Mouse (Mus musculus) naive thymus-derived CD4-positive, alpha-beta T cell, adult 2 months (primary cell): ENCODE measurements at regions not wholly inside any gene's neighbourhood (a gene's known extent, or its start where the extent isn't known, plus 50 kb on each side); places are given as distances from the start of the nearest gene placed in this dataset.

Experiments used
- DNase-seq: peaks from one replicate; pipeline ENCODE4 v3.0.0-alpha.2; 2011; ENCODE audit warnings: low read depth

DNA sequence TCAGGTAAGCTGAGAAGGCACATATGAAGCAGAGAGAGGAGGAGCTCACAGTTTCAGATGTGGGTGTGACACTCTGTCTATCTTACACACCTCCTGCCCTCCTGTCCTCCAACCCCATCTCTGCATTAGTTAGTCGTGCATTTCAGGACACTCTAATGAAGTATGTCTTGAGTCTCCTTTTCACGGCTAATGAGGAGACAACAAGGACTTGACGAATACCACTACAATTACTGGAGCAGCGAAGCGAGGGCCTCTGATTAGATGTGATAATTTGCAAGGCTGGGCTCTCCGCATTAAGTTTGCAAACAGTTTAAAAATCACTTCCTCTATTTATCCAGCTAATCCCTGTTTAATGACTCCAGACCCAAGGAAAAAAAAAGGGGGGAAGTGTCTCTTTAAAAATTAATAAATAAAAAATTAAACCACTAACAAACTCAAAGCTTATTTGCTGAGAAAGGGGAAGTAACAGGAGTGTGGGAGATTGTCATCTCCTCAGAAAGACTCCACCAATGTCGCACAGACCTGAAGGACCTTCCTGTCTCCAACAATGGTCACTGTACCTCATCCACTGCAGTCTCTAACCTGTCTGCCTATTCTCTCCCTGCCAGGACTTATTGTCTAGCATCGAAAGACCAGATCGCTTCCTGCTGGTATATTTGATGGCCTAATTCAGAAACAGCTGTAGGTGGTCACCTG, 157.5 kb upstream of the Zmiz1 start:
- DNase-seq: no peak

DNA sequence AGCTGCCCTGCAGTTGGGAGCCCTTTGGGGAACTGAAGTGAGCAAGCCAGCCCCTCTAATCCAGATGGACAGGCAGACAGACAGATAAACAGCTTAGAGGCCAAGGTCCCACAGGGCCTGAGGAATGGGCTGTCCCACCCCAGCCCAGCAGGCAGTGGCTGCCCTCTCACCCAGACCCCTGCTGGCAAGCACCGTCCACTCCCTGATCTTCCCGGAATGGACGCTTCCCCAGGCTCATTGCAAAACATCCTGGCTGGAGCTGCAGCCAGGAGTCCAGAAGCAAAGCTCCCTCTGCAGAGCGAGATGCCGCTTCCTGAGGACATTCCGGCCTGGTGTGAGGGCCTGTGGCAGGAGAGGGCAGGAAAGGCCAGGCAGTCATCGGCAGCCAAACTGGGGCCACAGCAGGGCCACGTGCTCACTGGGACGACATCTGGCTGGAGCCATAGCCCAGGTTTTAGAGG, 154.6 kb upstream of the Zmiz1 start:
- no peak for DNase-seq

DNA sequence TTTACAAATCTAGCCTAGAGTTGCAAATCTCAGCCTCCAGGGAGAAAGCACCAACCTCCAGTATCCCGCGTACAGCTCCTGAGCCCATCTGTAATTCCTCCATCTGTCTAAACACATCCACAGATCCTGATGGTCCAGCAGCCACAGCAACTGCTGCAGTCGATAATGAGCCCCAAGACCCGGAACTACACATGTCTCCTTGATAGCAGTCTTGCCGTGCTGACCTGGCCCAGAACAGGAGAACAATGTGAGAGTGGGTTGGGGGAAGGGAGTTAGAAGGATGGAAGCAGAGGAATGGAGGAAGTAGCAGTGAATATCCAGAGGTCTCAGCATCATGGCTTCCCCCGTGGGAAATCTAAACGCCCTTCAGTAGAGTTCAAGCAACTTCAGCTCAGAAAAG, 152.8 kb upstream of the Zmiz1 start:
- no peak for DNase-seq

DNA sequence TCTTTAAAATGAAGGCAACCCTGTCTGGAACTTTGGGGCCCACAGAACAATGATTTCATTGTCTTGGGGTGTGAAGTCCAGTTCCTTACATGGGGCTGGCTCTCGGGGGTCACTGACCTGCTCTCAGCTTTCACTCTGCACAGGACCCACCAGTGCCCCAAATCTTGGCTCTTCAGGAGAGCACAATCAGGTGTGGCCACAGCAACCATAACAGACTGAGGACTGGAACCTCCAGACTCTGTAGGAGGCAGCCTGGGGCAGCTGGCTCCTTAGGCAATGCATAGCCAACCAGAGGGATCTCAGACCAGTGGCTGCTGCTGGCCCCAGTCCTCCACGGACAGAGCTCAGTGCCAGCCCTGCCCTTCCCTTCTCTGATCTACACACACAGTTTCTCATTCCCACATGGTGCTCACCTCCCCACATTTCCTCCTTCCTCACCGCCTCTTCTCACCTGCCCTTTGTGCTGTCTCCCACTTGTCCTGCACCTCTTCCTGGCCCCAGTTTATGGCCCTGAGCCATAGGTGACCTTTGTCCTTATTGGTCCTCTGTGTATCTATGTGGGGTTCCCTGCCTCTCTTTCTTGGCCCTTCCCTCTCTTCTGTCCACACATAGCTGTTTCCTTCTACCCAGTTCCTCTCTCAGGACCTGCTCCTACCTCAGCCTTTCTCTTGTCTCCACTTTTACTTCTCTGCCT, 151.9 kb upstream of the Zmiz1 start:
- no peak for DNase-seq

DNA sequence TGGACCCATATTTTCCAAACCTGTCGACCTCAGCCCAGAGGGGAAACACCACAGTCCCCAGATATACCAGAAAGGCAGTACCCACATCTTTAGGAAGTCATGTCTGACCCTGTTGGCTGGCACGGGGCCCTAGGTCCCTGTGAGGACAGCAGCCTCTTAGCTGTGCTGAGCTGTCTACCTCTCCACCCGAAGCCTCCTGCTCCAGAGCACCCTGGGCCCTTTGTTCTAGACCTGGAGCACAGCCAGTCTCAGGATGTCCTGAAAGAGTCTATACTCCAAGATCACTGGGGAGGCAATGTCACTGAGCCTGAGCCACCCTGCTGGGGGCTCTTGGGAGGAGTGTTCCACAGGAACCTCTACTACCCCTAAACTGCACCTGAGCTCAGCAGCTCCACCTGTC, 150.9 kb upstream of the Zmiz1 start:
- DNase-seq: no peak

DNA sequence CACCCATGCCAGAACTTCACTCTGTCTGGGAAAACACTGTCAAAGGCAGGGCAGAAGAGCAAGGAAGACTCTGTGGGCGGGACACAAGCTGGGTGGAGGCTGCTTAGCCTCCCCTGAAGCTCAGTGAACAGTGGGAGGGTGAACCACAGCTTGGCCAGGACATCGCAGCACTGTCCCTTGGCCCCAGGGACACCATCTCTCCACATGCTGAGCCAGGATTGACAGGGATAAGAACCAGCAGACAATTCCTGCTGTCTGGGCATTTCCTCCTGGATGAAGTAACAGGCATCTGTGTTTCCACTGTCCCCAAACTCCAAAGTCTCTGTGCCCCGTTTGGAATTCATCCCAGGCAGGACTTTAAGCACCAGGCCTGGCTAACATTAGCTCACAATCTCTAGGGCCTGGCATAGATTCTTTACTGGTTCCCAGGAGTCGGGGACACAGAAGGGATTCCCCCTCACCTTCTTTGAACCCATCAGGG, 148.3 kb upstream of the Zmiz1 start:
- no peak for DNase-seq

DNA sequence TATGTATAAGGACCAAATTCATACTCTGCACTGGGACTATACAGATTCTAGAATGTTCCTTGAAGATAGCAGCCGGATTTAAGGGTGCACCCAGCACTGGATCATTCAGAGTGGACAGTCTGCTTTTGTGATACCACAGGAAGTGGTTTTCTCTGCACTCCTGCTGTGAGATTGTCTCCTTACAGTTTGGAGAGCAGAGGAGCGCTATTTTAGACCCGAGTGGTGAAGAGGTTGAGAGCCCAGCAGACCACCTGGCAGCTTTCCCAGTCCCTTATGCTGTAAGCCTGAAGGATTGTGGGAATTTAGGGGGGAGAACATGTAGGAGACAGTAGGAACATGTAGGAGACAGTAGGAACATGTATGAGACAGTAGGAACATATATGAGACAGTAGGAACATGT, 147.5 kb upstream of the Zmiz1 start:
- DNase-seq: no peak

DNA sequence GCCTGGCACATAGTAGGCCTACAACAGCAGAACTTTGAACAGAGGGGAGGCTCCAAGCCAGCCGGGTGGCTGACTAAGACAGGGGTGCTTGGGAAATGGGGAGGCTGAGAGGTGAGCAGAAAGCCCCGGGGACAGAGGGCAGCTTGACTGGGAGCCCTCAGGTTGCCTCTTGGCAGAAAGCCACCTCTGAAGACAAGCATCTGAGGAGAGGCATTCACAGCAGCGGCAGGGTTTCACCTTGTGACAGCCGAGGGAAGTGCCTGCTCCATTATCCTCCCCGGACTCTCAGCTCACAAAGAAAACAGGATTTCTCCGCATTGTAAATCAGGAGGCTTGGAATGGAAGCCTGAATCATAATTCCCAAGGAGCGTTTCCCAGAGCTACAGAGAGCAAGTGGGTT, 146.8 kb upstream of the Zmiz1 start:
- DNase-seq: no peak

DNA sequence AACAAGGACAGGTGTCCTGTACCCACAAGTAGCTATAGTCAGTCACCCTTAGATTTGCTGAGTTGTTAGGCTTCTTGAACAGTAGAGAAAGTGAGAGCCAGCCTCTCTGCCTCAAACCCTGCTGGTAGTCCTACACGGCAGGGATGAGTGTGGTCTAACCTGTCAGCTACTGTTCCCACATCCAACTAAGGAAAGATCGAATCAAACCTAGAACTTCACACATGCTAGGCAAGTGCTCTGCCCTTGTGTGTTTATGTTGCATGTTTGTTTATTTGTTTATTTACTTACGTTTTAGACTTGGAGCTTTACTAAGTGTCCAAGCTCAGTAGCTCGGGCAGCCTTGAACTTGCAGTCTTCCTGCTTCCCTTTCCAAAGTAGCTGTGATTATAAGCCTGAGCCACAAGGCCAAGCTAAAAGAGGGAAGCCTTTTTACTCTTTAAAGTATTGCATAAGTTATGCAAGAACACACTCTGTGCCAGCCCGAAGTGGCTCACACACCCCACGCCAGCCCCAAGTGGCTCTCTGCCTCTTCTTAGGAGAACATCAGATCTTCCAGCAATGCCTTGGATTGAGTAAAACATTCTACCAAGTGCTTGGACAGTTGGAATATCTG, 146.1 kb upstream of the Zmiz1 start:
- DNase-seq: no peak

DNA sequence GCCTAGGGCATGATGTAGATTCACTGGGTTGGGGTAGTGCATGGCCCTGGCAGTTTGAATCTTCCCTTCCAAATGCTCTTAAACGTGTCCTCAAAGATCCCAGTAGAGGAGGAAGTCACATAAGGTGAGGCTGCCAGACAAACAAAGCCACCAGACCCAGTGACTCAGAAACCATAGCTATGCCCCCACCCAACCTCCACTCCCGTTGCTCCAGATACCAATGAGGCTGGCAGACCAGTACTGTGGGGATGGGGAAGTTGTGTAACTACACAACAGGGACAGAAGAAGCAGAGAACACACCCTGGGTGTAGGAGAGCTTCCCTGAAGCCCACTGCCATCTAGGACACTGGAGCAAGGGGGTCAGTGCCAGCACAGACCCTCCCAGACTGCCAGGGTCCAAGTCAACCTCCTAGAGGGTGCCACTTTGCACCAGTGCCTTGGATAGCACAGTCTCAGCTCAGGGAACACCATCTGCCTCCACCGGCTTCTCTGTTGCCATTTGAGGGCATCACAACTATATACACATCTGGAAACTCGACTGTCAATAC, 145.2 kb upstream of the Zmiz1 start:
- DNase-seq: no peak

DNA sequence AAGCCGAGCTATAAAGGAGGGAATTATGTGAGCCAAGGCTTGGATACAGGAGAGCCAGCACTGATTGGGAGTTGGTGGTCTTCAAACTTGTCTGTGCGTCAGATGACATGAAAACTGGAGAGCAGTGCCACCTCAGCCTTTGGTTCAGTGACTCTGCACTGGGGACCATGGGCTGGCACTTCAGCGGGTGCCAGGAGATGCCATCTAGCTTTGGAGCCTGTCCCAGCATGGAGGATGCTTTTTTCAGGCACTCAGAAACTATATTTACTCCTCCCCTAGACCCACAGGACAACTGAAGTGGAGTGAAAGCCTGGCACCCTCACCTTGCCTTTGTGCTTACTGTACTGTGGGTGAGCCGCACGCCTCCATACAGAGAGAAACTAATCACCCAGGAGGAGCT, 142.5 kb upstream of the Zmiz1 start:
- no peak for DNase-seq

DNA sequence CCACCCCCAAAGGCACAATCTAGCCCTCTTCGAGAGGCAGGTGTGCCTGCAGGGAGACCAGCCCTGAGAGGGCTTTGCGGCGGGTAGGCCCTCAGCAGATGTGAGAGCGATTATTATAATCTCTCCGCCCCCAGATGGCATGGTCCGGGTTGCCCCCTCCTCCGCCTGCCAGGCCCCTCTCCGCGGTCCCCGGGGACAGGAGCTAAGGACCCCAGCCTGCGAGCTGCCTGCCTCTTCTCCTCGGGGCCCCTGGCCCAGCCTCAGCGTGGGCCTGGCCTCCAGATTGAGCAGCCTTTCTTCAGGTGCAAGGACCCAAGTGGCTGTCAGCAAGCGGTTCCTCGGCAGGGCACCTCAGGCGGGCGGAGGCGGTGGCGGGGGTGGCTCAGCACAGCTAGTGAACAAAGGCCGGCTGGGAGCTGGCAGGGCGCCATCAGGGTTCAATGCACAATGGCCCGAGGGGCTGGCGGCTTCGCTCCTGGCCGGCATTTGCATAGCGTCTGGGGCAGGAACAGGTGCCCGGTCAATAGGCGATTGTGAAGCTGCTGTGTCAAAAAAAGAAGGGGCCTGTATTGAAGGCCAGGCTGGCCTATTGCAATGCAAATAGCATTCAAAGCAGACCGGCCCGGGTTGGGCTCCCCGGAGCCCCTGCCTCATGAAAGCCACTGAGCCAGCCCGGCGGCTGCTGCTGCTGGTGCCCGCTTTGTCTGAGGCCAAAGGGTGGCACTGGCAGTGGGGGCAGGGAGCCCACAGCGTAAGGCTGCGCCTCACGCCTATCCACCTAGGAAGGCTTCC, 141.1 kb upstream of the Zmiz1 start:
- peak; percentile 46 for DNase-seq

DNA sequence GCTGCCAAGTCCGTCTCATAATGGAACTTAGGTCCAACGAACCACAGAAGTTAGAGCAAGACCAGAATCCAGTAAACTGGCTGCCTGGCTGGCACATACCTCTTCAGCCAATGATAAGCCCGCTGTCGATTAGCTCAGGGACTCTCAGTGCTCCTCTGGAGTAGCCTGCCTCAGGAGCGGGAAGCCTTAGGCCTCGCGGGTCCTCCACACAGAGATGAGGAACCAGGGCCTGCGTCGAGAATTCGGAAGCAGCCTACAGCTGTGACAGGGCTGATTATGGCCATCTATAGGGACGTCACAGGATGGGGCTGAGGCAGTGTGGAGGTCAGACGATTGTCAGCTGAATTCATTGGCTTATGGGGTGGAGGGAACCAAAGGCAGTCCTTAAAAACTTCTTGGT, 140.1 kb upstream of the Zmiz1 start:
- no peak for DNase-seq

DNA sequence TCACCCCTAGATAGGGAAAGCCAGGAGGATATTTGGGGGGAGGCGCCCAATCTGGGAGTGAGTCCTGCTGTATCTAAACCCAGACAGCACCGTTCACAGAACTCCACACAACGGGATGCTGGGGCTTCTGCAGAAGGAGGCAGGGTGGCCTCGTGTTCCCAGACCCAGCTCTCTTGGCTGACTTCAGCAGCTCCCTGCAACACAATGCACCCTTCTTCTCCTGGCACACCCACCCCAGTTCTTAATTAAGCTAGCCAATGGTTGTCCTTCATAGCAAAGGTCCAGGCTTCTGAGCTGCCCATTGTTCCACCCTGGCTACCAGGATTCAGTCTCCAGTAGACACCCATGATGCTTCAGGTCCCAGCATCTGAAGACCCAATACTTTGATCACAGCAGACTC, 138.8 kb upstream of the Zmiz1 start:
- DNase-seq: no peak

DNA sequence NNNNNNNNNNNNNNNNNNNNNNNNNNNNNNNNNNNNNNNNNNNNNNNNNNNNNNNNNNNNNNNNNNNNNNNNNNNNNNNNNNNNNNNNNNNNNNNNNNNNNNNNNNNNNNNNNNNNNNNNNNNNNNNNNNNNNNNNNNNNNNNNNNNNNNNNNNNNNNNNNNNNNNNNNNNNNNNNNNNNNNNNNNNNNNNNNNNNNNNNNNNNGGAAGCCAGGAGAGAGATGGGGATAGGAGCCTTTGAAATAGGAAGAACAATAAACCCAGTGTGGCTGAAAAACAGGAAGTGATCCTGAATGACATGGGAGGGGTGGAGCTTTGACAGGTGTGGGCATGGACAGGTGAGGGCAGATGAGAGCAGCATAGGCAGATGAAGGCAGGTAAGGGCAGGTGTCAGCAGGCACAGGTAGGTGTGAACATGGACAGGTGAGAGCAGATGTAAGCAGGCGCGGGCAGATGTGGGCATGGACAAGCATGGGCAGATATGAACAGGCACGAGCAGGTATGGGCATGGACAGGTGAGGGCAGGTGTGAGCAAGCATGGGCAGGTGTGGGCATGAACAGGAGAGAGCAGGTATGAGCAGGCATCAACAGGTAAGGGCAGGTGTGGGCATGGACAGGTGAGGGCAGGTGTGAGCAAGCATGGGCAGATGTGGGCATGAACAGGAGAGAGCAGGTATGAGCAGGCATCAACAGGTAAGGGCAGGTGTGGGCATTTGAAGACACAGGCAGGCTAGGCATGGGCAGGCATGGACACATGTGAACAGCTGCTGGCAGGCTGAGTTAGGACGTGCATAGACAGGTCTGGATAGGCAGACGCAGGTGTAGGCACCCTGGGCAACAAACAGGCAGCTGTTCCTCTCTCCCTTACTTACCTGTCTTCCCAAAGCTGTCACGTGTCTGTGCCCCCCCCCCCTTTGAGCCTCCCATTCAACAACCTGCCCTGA, 135.2 kb upstream of the Zmiz1 start:
- DNase-seq: no peak

DNA sequence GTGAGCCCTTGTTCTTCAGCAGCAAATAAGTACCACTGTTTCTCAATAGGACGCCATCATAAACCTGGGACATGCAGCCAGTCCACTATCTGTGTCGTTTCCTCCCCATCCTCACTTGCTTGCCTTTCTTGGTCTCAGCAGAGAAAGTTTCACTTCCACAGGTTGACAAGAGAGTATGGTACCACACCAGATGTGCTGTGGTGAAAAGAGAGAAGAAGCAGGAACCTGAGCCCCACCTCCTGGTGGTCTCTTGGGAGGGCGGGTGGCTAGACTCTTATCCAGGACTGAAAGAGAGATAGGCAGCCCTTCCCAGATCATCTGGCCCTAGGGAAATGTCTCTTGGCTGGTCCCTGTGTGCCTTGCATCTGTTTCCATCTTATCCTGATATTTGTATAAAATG, 133.1 kb upstream of the Zmiz1 start:
- DNase-seq: no peak

DNA sequence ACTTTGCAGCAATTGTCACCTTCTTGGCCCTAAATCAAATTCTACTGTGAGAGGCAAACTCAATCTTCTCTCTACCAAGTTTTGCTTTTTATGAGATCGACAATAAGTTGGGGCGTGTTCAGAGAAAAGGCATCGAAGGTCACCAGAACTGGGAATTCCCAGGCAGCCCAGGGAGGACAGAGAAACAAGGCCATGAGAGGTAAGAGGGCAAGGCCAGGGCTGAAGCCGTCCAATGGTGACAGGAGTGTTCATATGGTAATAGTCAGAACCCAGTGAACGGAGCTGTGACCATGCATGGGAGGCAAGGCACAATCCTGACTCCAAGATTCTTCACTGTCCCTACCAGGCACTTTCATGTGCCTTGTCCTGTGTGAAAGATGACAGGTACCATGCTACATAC, 130.8 kb upstream of the Zmiz1 start:
- no peak for DNase-seq

DNA sequence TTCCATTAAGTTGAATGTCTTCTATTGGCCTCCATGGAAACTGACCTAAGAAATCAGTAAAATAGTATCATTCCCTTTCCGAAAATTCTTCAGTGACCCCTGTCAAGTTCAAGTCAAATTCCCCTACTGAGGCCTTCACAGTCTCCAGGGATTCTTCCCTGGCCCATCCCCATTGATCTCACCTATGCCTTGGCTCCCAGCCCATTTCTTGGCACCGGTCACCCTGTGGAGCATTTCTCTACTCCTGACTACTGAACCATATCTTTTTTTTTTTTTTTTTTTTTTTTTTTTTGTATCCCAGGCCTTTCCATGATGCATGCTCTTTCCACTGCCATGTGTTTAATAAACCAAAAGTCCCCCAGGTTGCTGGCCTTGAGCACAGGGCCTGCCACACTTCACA, 124.8 kb upstream of the Zmiz1 start:
- no peak for DNase-seq

DNA sequence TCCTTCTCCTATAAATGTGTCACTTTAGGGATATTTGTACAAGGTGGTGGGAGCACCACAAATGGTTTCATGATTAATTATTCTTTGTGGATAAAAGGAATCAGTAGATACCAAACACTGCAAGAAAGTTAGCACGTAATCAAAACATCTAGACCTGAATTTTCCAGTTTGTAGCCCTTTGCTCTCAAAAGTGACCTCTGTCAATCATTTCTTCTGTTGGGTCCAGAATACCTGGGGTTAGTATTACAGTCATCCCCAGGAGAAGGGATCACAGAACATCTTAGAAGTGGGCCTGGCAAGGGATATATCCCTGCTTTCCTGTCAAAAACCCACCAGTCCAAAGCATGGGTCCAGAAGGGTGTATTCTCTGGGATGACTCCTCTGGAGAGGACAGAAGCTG, 122.1 kb upstream of the Zmiz1 start:
- no peak for DNase-seq

DNA sequence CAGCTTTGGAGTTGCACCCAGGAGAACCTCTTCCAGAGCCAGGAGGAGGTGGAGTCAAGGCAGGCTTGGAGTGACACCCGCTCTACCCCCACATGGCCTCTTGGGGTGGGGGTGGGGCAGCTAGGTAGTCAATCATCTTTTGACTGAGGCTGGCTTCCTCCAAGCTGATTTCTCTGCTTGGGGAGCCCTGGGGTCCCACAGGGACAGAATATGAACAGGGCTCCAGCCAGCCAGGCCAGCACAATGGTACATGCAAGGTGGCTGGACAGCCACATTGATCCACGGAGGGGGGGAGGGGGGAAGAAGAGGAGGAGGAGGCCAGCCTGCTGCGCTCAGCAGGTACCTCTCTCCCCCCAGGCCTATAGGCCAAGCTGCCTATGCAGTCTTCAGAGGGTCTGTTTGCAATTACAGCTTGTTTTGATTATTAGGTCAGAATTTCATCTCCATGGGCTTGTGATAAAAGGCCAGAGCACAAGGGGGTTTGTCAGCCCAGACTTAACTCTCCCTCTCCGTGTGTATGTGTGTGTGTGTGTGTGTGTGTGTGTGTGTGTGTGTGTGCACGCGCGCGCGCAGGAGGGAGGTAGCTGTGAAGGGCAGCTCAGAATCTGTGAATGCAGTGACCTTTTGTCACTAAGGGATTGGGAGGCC, 120.5 kb upstream of the Zmiz1 start:
- no peak for DNase-seq

DNA sequence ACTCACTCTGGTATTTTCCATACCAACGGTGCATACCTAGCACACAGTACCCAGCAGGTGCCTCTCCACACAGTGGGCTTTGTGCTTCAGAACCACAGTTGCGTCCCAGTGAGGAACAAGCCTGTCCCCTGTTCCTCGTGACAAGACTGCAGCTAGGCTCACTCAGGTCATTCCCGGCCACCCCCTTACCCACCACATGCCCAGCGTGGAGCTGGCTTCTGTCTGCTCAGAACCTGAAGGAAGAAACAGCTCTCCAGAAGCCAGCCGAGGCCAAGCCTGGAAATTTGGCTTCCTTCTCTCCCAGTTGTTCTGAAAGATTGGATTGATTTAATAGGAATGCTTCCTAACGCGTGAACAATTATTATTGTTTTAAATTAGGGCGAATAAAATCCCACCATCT, 118.1 kb upstream of the Zmiz1 start:
- no peak for DNase-seq
